Mouse (Mus musculus) brain, embryonic 14.5 days (tissue): Measurements from ENCODE around the gene Gfi1. TPM values are rescaled to one million over a fixed set of nuclear protein-coding genes. Genes with fewer than 3 reads are reported as not detected.
A peak's percentile ranks its signal among the peaks of the same experiment; 100 is the strongest.

Source experiments
- DNase-seq: peaks from one replicate; pipeline ENCODE4 v3.0.0-alpha.2; 2011; ENCODE audit warnings: low read depth
- CTCF ChIP-seq: fragments of 200-500 bp; IDR thresholded peaks from 2 replicates; pipeline ENCODE4 v1.5.1; 2012; ENCODE audit warnings: inconsistent platforms, mild to moderate bottlenecking, moderate library complexity, borderline replicate concordance; ENCODE audit not compliant: insufficient read depth, insufficient read length; ENCODE audit errors: extremely low read depth
- POLR2A ChIP-seq: fragments of 200-500 bp; IDR thresholded peaks from 2 replicates; pipeline ENCODE4 v1.6.1; 2012; ENCODE audit warnings: mild to moderate bottlenecking, inconsistent platforms, borderline replicate concordance; ENCODE audit not compliant: poor library complexity, insufficient read depth, insufficient read length, severe bottlenecking; ENCODE audit errors: extremely low read depth
- polyA plus RNA-seq: library from polyadenylated mRNA; depleted of rRNA; stranded (reverse); fragments of >200 nt; gene quantifications from 2 replicates; pipeline ENCODE4 v1.2.3, GENCODE M21; 2012

Gene Gfi1
- polyA plus RNA-seq, 1 experiment: 0.10 TPM

DNA sequence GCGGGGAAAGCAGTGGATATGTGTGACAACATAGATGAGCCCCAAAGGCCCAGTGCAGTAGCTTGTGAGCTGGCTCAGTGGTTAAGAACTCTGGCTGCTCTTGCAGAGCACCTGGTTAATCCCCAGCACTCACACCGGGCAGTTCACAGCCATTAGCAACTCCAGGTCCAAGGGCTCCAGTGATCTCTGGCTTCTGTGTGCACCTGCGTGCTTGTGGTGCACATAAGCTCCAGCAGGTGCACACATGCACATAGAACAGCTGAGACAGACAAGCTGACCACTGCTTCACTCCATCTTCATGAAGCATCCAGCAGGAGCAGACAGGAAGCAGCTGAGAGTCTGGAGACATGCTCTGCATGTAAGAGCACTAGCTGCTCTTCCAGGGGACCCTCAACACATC, 12.5 kb upstream of the Gfi1 start:
- DNase-seq: no peak

DNA sequence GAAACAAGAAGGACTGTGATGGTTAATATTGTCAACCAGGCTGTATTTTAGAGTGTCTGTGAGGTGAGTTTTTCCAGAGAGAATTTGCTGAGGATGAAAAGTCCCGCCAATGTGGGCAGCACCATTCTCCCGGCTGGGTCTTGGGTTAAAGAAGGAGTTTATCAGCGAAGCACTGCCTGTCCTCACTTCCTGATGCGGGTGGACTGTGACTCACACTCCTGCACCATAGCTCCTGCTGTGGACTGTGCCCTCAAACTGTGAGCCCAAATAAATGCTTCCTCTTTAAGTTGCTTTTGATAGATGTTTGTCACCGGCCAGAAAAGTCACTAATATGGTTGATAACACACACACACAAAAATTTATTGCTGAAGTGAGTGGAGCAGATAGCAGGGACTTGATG, 10.3 kb upstream of the Gfi1 start:
- no peak for DNase-seq
- no peak for TF ChIP-seq CTCF
- no peak for TF ChIP-seq POLR2A

More for the DNA sequence above, 12.5 kb upstream of the Gfi1 start:
- TF ChIP-seq POLR2A (no peak), CTCF (no peak)

DNA sequence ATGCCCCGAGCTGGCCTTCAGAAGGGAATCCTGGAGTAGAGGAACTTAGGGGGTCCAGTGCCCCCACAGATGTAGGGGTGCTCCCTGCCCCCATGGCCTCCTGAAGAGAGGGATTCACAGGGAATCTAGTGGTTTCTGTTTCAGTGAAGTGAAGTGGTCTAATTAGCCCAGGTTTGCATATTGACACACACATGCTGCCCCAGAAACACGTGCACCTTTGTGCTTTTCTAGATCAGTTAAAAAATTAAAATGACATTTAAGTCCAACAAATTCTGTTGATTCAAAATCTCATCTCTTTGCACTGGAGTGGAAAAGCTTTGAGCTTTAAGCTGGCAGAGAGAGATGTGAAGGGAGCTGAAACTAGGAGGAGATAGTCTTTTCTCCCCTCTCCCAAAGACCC, 6.0 kb upstream of the Gfi1 start:
- no peak for TF ChIP-seq CTCF
- no peak for TF ChIP-seq POLR2A

DNA sequence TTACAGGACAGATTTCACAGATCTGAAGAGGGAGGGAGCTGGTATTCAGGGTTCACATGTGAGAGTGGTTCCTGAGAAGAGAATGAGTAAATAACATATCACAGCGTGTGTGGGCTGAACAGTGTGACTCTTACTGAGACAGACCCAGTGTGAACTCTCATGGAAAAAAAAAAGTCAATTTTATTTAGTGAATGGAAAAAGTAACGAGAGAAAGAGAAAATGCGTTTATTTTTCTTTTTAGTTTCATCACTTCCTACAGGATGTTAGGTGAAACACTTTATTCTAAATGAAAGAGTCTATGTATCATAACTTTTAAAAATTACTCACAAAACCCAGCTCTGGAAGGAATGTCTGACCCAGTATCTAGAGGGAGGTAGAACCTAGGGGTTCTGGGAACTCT, 5.6 kb upstream of the Gfi1 start:
- DNase-seq: no peak
- no peak for TF ChIP-seq POLR2A
- TF ChIP-seq CTCF: no peak

More for the DNA sequence above, 6.0 kb upstream of the Gfi1 start:
- DNase-seq: no peak

DNA sequence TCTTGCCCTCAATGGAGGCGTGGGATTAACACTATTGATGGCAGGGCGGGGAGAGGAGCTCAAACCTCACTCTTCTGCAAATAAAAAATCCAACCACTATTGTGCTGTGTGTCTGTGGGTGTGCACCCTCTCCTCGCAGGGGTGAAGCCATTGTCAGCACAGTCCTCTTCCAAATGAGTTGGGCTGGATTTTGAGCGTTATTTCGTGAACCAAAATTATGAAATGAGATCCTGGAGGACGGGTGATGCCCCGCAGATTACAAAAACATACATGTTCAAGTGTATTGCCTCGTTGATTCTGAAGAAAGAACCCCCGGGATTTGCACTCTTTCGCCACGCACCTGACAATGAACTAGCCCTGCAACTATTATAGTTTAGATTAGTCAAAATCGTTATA, 1.2 kb upstream of the Gfi1 start:
- no peak for DNase-seq
- no peak for TF ChIP-seq POLR2A
- TF ChIP-seq CTCF: no peak

DNA sequence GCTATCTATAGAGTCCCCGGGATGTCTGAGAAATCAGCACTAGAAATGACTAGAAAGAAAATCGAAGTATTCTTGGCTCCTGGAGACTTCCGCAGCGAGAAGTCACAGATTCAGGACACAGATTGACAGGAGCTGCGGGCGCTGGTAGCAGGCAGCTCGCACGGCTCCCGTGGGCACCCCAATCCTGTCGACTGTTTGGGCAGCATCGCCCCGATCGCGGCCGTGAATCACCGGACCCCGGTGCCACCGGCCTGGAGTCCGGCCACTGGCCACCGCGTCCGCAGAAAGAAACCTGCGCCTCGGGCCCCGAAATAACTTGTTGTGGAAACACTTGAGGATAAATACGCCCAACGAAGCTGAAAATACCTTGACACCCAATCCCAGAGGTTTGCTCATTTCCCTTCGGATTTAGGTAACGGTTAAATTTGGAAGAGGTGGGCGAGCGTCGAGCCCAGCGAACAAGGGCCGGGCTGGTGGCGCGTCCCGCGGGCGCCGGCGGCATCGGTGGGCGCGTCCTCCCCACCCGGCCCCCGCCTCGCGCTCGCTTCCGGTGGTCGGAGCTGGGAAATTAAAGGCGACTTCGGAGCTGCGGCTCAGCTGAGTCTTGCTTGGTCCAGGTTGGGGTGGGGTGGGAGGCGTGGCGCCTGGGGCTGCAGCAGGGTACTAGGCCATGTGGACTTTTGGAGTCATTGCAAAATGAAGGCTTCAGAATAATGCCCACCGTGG, 608 bp upstream of the Gfi1 start:
- peak; percentile 36 for DNase-seq
- TF ChIP-seq POLR2A: no peak
- TF ChIP-seq CTCF: no peak

DNA sequence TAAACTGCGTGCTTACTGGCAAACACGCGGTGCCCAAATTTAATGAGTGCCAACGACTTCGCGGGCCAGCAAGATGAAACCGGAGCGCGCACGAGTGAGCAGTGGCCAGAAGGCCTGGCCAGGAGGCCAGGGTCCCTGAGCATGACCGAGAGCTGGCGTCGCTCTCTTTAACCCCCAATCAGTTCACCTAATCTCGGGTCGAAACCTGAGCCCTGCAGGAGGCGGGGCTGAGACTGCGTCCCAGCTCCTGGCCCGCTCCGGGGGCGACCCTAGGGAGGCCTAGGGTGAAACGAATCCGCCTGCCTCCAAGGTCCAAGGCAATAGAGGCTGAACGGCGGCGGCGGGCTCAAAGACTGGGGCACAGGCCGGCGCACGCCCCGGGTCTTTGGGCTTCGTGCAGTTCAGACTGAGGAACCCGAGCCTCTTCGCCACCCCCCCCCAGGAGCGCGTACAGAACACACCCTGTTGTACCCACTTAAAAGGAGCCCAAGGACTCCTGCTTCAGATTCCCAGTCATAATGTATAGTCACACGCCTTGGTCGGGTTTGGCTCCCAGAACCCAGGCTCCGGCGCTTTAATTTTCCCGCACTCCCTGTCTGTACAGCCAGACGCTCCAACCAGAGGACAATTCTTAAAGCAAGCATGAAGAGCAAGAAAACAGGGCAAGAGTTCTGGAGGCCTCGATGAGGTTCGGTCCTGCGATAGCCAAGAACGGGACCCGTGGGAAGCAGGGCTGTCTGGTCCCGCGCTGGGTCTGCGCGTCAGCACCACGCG, 988 bp downstream of the Gfi1 start:
- DNase-seq: peak; percentile 30
- TF ChIP-seq CTCF: no peak
- TF ChIP-seq POLR2A: no peak

DNA sequence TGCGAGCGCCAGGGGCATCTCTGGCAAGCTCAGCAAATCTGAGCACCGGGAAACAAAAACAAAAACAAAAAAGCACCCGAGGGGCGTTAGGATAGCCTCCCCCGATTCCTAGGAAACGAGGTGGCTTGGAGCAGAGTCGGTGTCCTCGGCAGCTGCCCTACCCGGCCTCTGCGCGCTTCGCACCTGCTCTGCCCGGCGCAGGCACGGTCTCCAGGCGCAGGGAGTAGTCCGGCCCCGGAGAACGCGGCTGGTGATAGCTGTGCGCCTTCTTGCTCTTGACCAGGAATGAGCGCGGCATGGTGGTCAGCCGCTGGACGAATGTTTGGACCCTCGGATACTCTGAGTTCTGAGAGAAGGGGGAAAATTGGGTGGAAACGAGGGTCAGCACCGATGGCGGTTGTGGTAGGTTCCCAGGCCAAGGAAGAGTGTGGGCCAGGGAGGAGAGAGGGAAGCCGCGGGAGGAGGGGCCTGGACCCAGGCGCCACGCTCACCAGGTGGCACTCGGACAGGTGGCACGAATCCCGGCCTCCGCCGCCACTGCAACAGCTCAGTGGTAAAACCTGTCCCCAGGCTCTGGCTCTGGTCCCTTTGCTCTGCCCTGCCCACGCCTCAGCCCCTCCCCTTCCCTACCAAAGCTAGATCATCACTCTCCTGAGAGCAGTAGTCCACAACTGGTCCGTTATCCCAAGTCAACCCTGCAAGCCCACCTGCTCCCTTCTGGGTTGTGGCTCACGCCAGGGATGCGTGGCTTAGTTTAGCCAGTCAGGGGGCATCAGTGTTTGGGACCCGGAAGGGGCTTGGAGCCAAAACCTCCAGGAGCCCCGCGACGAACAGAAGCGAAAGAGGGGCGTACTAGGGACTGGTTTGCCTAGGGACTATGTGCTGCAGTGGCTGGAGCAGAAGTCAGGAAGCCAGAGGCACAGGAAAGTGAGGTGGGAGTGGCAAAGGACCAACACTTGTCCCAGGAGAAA, 2.0 kb downstream of the Gfi1 start:
- TF ChIP-seq POLR2A: no peak
- no peak for TF ChIP-seq CTCF
- DNase-seq: peak; percentile 18

DNA sequence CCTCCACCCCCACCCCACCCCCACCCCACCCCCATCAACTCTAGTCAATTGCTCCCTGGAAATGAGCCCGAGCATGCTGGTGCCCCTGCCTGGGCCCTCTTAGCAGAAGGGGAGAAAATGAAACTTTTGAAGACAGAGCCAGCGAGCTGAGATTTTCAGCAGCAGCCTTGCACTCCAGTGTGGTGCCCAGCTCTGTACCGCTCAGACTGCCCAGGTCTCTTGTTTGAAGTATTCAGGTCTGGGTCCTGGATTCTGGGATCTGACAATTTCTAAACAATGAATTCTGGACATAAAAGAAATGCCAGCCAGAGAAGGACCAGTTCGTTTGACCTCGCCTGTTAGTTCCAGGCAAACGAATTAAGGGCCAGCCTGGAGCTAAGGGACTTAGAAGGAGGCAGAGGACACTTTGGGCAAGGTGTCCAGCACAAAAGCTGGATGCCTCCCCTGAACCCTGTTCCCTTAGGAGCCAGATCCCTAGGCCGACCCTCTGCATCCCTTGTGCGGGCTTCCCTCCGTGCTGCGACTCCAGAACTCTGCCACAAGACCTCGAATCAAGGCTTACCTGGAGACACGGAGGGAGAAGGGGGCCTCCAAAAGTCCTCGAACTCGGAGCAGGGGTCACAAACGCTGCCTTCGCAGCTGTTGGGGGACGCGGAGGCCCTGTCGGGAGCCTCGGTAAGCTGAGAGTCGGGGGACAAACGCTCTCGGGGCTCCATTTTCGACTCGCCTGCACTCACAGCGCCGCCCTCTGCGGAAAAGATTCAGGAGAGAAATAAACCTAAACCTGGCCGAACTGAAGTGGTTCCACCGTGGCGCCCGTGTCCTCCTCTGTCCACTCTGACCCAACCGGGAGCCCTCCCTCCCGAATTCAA, 2.9 kb downstream of the Gfi1 start:
- TF ChIP-seq POLR2A (no peak), CTCF (no peak)
- DNase-seq: peak; percentile 48

DNA sequence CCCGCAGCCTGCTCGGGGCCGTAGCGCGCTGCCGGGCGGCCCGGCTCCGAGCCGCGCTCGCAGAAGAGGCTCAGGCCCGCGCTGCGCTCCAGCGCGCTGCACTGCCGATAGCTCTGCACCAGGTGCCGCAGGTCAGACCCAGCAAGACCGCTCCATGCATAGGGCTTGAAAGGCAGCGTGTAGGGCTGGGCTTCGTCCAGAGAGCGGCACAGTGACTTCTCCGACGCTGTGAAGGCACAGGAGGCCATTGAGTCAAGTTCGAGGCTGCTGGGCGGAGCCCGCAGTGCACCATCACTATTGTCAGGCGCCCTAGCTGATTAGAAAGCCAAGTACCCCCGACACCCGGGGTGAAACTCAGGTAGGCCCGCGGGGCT, 4.2 kb downstream of the Gfi1 start:
- TF ChIP-seq POLR2A: no peak
- no peak for TF ChIP-seq CTCF
- peak; percentile 19 for DNase-seq

DNA sequence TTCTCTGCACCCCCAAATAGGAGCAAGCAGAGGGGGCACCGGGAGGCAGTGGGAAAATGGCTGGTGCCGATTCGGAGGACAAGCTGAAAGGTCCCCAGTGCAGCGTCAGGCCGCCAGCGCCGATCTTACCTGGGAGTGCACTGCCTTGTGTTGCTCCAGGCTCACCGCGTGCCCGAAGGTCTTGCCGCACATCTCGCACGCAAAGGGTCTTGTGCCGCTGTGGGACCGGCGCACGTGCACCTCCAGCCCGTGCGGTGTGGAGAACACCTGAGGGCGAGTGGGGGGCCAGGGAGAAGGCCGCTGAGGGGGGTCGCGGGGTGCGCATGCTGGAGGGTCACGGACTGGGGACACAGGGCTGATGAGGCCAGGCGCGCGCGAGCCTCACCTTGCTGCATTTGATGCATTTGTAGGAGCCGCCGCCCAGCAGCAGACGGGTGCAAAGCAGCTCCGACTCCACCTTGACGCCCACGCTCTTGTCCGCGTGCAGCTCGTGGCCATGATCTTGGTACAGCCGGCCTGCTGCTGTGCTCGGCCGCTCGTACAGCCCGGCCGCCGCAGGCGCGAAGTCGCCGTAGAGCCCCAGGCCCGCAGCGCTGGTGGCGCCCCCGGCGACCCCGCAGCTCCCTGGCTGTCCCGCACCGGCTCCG, 4.7 kb downstream of the Gfi1 start:
- DNase-seq: peak; percentile 19
- TF ChIP-seq POLR2A: no peak
